Mouse (Mus musculus) CH12.LX (cell line): ENCODE measurements around the gene Astn2.

Experiments used
- CHD1 ChIP-seq: IDR thresholded peaks from 2 replicates; pipeline ENCODE4 v1.6.1; 2012; ENCODE audit warnings: low read depth, low read length, improper control_type of control experiment, inconsistent platforms
- CHD2 ChIP-seq: IDR thresholded peaks from 2 replicates; pipeline ENCODE4 v1.6.1; 2011; ENCODE audit warnings: low read length, improper control_type of control experiment
- CTCF ChIP-seq, 2 experiments: IDR thresholded peaks in 1 of 2; conservative IDR thresholded peaks in 1 of 2; 2 replicates each; pipeline ENCODE4 v1.5.1; 2011 to 2012; ENCODE audit warnings: low read depth in 2 of 2, low read length in 2 of 2, improper control_type of control experiment in 1 of 2, inconsistent platforms in 1 of 2, mild to moderate bottlenecking in 1 of 2, moderate library complexity in 1 of 2
- ETS1 ChIP-seq: conservative IDR thresholded peaks from 2 replicates; pipeline ENCODE4 v1.6.1; 2012; ENCODE audit warnings: low read depth, mild to moderate bottlenecking, inconsistent platforms, low read length, improper control_type of control experiment, moderate library complexity
- IRF4 ChIP-seq: IDR thresholded peaks from 2 replicates; pipeline ENCODE4 v1.6.1; 2014; ENCODE audit warnings: low read depth, mild to moderate bottlenecking, inconsistent platforms, low read length, improper control_type of control experiment
- KAT2A ChIP-seq: IDR thresholded peaks from 2 replicates; pipeline ENCODE4 v1.6.1; 2012; ENCODE audit warnings: low read length, improper control_type of control experiment, inconsistent platforms; ENCODE audit not compliant: insufficient replicate concordance
- MYC ChIP-seq: IDR thresholded peaks from 2 replicates; pipeline ENCODE4 v1.6.1; 2011; ENCODE audit warnings: low read depth, mild to moderate bottlenecking, improper control_type of control experiment, low read length
- POLR2A ChIP-seq: IDR thresholded peaks from 2 replicates; pipeline ENCODE4 v1.6.1; 2011; ENCODE audit warnings: low read depth, mild to moderate bottlenecking, improper control_type of control experiment, low read length
- TCF12 ChIP-seq: IDR thresholded peaks from 2 replicates; pipeline ENCODE4 v1.6.1; 2014; ENCODE audit warnings: low read depth, mild to moderate bottlenecking, inconsistent platforms, low read length, improper control_type of control experiment
- ZNF384 ChIP-seq: IDR thresholded peaks from 2 replicates; pipeline ENCODE4 v1.6.1; 2012; ENCODE audit warnings: low read depth, low read length, improper control_type of control experiment, inconsistent platforms

GRCm38 (mm10) chr4:66264031-66264430, 140.4 kb downstream of the Astn2 start:
- TF ChIP-seq CTCF (conservative IDR thresholded peaks at IDR 0.05 in 1 of 2, IDR thresholded peaks at IDR 0.05 in 1 of 2; ENCODE audit: low read depth in 2 of 2, low read length in 2 of 2) (no peak), CHD2 (no peak), CHD1 (no peak), TCF12 (no peak), MYC (no peak), POLR2A (no peak), ETS1 (no peak), IRF4 (no peak), KAT2A (no peak), ZNF384 (no peak)
